Mouse (Mus musculus) activated CD4-positive, CD25-positive, alpha-beta regulatory T cell, adult 4 months (primary cell): ENCODE measurements at regions not wholly inside any gene's neighbourhood (a gene's known extent, or its start where the extent isn't known, plus 50 kb on each side); places are given as distances from the start of the nearest gene placed in this dataset.
"Not testable (repeated sequence)": the region's sequence is repeated elsewhere in the genome, so short reads cannot be mapped to it uniquely, and the experiment has no call there.

ENCODE experiments used
- ATAC-seq: one replicate; pipeline ENCODE4 v1.8.0; 2017

DNA sequence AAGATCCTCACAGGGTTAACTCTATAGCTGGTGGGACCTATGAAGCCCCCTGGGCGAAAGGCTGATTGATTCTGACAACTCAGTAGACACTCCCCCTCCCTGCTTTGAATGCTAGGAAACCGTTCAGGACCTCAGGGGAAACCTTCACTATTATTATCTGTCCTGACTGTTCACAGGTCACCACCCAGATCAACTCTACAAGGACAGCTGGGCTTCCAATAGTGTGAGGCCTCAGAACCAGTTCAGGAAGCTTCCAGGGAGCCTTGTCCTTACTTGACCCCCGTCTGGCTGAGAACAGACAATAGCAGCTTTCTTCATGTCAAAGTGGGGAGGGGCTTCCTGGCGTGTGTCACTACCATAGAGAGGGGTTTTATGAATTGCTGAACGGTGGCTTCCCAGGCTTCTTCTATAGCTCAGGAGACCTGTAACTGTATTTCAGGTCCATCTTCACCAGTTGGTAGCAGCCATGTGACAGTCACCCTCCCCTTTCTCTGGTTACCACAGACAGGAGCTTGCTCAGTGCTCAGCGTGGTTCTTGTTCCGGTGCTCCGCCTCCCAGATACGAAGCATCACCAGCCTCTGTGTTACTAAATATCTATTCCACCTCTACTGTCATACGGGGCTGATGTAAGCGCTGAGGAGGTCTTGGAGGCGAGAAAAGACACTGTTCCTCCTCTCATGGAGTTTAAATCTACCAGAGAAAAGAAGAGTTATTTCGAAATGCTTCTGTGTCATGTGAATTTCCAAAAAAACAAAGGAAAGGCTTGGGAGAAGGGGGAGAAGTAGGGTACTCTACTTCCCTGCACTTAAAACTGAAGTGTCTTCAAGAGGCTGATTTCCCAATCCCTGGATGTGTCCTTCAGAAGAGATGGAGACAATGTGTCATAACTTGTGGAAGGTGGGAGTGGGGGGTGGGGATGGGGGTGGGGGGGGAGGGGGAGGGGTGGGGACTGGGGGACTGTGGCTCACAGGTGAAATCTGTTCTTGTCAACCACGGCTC lies 96.9 kb downstream of the Vcpkmt start:
- ATAC-seq = peak; percentile 99

DNA sequence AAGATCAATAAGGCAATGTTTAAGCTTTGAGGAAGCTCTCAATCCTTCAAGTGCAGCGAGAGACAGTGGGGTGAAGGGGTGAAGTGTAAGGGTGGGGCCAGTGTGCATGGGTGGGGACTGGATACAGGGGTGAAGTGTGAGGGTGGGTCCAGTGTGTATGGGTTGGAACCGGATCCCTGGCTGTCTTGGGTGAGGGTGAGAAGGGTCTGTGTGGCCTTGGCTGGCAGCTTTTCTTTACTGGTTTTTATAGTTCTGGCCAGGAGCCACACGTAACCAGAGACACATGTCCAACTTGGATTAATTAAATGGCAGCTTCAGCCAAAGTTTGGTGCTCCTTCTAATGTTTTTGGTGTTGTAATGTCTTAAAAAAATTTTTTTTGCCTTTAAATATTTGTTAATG lies 101.4 kb downstream of the Vcpkmt start:
- no peak for ATAC-seq

DNA sequence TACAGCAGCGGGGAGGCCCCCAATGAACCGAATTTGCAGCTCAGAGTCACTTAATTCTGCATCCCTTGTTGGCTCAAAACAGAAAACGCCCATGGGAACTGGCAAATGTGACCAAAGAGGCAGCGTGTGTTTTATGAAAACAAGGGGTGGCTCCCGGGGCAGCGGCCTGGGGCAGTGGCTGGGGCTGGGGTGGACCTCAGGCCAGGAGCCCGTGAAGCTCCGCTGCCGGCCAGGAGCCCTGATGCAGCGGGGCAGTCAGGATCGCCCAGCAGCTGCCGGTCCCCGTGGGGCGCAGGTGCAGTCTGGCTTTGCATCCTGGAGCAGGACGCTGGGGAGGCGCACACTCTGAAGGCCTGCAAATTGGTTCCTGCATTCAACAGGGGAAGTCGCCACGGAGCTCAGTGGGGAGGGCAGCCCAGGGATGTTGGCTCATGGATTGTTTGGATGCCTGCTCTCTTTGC lies 104.4 kb upstream of the Gm9887 start:
- no peak for ATAC-seq

GRCm38 (mm10) chr12:69476131-69476530 lies 103.9 kb upstream of the Gm9887 start:
- no peak for ATAC-seq

DNA sequence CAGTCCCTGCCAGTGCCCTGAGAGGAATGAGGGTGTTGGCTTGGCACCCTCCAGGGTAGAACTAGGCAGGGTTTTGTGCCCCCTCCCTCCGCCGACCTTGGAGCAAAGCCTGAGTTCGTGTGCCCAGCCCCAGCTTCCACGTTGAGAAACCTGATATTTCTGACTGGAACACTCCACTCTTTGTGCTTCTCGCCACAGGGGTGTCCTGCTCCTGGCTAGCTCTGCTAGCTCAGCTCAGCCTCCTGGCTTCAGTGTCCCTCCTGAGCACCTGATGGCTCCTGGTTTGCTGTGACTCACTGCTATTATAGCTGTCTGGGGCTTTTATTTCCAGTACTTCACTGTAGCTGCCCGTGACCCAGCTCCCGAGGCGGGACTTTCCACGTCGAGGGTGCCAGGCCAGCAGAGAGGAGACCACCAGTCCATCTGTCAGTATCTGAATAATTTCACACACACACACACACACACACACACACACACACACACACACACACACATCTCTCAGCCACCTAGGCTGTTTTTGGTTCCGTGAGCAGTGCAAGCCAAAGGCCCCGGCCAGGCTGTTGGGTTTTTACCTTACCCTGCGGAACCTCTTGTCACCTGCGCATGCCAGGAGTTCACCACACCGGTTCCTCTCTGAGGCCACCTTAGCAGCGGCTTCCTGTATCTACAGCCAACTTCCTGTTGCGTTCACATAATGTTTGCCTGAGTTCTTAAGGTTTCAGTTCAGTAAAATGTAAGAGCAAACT lies 102.8 kb upstream of the Gm9887 start:
- ATAC-seq = peak; percentile 94

- no peak for ATAC-seq
Observed at GRCm38 (mm10) chr12:69474141-69474915, 102.1 kb upstream of the Gm9887 start.

DNA sequence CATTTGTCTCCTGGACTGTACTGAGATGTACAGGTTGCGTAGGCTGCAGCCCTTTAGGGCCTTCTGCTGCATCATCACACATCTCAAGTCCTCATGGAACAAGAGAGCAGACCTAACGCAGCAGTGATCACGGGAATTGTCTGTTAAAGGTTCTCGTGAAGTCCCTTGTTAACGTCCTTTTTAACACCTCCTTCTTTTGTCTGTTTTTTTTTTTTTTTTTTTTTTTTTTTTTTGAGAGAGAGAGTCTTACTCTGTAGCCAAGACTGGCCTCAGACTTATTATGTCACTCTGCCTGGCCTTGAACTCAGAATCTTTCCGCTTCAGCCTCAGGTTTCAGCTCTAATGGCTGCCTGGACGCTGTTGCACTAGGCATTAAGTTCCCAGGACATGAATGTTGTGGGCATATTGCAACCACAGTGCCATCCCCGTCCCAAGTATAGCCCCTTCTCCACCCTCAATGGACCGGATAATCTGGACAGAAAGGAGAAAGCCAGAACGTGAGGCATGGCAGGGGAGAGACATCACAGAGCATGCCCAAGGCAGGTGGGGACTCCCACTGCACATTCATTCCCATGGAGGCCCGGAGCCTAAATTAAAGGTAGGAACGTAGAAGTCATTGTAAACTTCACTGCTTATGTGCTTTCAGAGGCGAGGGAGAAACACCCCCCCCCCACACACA lies 101.3 kb upstream of the Gm9887 start:
- ATAC-seq = no peak

- ATAC-seq = no peak
Observed at GRCm38 (mm10) chr12:69472912-69473311, 100.7 kb upstream of the Gm9887 start.

DNA sequence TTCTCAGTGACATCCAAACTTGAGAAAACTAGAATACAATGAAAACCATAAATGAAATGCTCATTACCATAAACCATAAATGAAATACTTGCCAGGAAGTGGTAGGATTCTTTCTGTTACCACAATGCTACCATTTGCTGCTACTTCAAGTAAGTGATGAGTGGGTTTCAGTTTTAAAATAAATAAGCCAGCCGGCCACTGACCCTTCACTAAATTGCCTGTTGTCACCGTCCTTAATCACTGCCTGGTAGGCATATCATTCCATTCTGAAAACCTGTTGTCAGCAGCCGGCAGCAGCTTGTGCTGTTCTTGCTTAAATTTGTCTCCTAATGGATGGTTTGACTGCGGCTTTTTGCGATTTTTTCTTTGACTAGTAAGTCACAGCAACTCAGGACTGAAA lies 99.6 kb upstream of the Gm9887 start:
- ATAC-seq = no peak

DNA sequence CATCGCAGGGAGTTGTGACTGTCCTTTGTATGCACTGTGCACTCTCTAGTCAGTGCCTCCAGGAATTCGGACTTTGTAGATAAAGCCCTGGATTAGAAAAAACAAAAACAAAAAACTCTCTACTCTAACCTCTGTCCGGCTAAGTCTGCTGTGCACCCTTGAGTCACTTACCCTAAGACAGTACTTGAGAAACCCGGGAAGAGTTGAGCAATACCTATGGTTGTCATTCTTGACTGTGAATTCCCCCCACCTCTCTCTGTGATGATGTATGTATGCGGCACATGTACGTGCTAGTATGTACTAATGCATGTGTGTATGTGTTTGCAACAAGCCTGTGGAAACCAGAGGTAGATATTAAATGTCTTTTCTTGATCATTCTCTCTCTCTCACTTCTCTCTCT lies 96.7 kb upstream of the Gm9887 start:
- ATAC-seq = no peak

- no peak for ATAC-seq
Observed at GRCm38 (mm10) chr12:69467363-69467762, 95.1 kb upstream of the Gm9887 start.

GRCm38 (mm10) chr12:69464906-69465305 lies 92.6 kb upstream of the Gm9887 start:
- no peak for ATAC-seq

DNA sequence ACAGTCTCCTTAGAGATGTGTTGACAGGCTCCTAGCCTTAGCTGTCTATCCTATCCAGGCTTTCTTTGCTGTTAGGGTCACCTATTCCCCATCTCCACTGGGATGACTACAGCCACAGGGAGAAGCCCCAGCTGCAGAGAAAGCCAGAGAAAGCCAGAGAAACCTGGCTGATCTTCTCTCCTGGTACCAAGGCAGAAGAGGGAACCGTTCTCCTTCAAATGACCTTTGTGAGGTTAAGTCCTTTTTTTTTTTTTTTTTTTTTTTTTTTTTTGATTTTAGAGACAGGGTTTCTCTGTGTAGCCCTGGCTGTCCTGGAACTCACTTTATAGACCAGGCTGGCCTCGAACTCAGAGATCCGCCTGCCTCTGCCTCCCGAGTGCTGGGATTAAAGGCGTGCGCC lies 91.1 kb upstream of the Gm9887 start:
- ATAC-seq = not testable (repeated sequence)

- peak; percentile 66 for ATAC-seq
Observed at GRCm38 (mm10) chr12:69461888-69462840, 89.9 kb upstream of the Gm9887 start.

GRCm38 (mm10) chr12:69460552-69461079 lies 88.4 kb upstream of the Gm9887 start:
- ATAC-seq = no peak

GRCm38 (mm10) chr12:69458170-69458841 lies 86.0 kb upstream of the Gm9887 start:
- ATAC-seq = peak; percentile 81

DNA sequence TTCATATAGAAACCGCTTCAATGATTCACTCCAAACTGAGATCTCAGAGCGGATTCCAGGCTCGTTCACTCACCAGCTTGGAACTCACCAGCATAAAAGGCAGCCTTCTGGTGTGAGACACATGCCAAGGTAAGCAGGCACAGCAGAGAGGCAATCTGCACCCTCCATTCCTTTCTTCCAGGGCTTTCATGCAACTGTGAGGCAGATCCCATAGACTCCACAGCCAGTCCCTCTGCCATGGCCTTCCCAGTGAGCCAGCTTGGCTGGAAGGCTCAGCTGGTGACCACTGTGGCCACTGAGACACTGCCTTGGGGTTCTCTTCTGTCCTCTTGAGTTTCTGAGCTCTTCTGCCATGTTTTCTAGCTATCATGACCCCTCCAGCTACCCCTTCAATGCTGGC lies 84.5 kb upstream of the Gm9887 start:
- ATAC-seq = no peak

- ATAC-seq = no peak
Observed at GRCm38 (mm10) chr12:69456116-69456515, 83.9 kb upstream of the Gm9887 start.

GRCm38 (mm10) chr12:69455566-69455965 lies 83.3 kb upstream of the Gm9887 start:
- ATAC-seq = no peak

- ATAC-seq = no peak
Observed at GRCm38 (mm10) chr12:69453544-69453943, 81.3 kb upstream of the Gm9887 start.
